Mouse (Mus musculus) megakaryocyte, adult 5-6 weeks (primary cell): ENCODE measurements around the gene Mcur1. TPM values are rescaled to one million over a fixed set of nuclear protein-coding genes. Genes with fewer than 3 reads are reported as not detected.

Experiments
- ATAC-seq: 2 replicates; pipeline ENCODE4 v1.8.0; 2016; ENCODE audit warnings: mild to moderate bottlenecking, inconsistent platforms; ENCODE audit not compliant: poor library complexity, severe bottlenecking
- total RNA-seq, 2 experiments: library from RNA; stranded (forward) in 1 of 2; stranded (reverse) in 1 of 2; fragments of 153-499, 151-499 nt in 1 of 2; fragments of 221-1000, 200-1000 nt in 1 of 2; gene quantifications; 2 replicates each; pipeline versions ENCODE4 v1.2.3 to v1.2.4; 2015 to 2017

Gene Mcur1
- total RNA-seq, 2 experiments from 2014 or later: 21.3 to 35.3 TPM

- no peak for ATAC-seq
Measured at GRCm38 (mm10) chr13:43530129-43530831, 29.7 kb downstream of the Mcur1 start.

- ATAC-seq: no peak
Measured at GRCm38 (mm10) chr13:43526289-43526688, 33.7 kb downstream of the Mcur1 start.

- ATAC-seq: peak; percentile 66
Measured at GRCm38 (mm10) chr13:43525363-43526134, 34.4 kb downstream of the Mcur1 start.

GRCm38 (mm10) chr13:43524491-43525362 is 35.3 kb downstream of the Mcur1 start:
- peak; percentile 75 for ATAC-seq

GRCm38 (mm10) chr13:43523906-43524480 is 36.0 kb downstream of the Mcur1 start:
- no peak for ATAC-seq

GRCm38 (mm10) chr13:43521940-43522339 is 38.1 kb downstream of the Mcur1 start:
- no peak for ATAC-seq

- no peak for ATAC-seq
Measured at GRCm38 (mm10) chr13:43519251-43519650, 40.7 kb downstream of the Mcur1 start.

- ATAC-seq: no peak
Measured at GRCm38 (mm10) chr13:43517371-43517770, 42.6 kb downstream of the Mcur1 start.

- ATAC-seq: no peak
Measured at GRCm38 (mm10) chr13:43516931-43517330, 43.1 kb downstream of the Mcur1 start.

- ATAC-seq: 0 out of 2 replicates have a peak, but pooled peaks have one; percentile 21
Measured at GRCm38 (mm10) chr13:43516119-43516518, 43.9 kb downstream of the Mcur1 start.

GRCm38 (mm10) chr13:43514950-43515358 is 45.0 kb downstream of the Mcur1 start:
- peak; percentile 78 for ATAC-seq

GRCm38 (mm10) chr13:43512736-43513135 is 47.3 kb downstream of the Mcur1 start:
- peak; percentile 41; the same call in 1 of the 2 replicates for ATAC-seq

GRCm38 (mm10) chr13:43505798-43506197 is 54.2 kb downstream of the Mcur1 start:
- peak; percentile 85 for ATAC-seq

- ATAC-seq: peak; percentile 61
Measured at GRCm38 (mm10) chr13:43503395-43503850, 56.6 kb downstream of the Mcur1 start.

GRCm38 (mm10) chr13:43501601-43502000 is 58.4 kb downstream of the Mcur1 start:
- no peak for ATAC-seq

GRCm38 (mm10) chr13:43500483-43500850 is 59.5 kb downstream of the Mcur1 start:
- ATAC-seq: no peak

- no peak for ATAC-seq
Measured at GRCm38 (mm10) chr13:43499731-43500482, 60.1 kb downstream of the Mcur1 start.

- ATAC-seq: no peak
Measured at GRCm38 (mm10) chr13:43498849-43499248, 61.1 kb downstream of the Mcur1 start.

GRCm38 (mm10) chr13:43497769-43498168 is 62.2 kb downstream of the Mcur1 start:
- ATAC-seq: no peak

GRCm38 (mm10) chr13:43496660-43497059 is 63.3 kb downstream of the Mcur1 start:
- peak; percentile 43; the same call in 1 of the 2 replicates for ATAC-seq
